Mouse (Mus musculus): ENCODE measurements around the gene Gm10964.
"Not testable (repeated sequence)": the region's sequence is repeated elsewhere in the genome, so short reads cannot be mapped to it uniquely, and the experiment has no call there.

The Gm10964 gene

DNA sequence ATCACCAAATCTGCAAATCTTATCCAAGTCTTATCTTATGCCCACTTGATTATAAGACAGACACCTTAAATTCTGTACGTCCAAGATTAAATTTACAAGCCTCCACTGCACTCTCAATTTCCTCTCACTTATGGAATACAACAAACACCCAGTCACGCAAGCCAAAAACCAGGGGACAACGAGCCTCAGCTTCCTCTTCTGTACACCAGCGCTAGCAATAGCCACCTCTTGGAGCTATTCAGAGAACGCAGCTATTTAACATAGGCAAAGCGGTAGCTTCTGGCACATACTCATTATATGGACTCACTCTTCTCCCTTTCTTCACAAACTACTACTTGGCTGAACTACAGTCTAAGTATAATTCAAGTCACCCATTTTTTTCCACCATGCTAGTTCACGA is 40.0 kb downstream of the Gm10964 start:
- DNase-seq = no peak

DNA sequence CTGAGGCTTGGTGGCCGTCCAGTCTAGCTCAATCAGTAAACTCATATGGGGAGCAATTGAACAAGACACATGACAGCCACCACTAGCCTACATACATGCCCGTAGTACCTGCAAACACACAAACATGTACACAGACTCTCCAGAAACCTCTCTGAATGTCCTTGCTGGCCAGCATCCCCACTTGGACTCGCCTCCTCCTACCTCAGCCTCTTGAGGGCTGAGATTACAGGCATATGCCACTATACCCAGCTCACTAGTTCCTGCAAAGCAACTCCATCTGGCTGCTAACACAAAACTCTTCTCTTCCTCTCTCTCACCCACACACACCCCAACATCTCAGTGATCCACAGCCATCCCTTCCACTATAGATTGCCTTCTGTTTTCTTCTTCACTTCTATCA is 41.1 kb downstream of the Gm10964 start:
- no peak for DNase-seq

DNA sequence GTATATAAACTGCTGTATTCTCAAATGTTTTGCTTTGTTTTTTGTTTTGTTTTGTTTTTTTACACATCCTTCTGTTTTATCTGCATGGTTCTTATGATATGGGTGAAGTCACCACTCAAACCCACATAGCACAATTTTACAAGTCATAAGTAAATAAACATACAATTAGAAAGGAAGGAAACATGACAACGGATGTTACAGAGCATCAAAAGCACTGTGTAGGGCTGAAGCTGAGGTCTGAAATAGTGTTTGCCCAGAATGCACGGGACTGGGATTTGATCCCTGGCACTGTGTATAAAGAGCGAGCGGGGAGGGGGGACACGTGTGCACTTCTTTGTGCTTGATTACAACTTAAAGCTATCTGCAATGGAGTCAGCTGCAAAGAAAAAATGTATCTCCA is 41.6 kb downstream of the Gm10964 start:
- no peak for DNase-seq

DNA sequence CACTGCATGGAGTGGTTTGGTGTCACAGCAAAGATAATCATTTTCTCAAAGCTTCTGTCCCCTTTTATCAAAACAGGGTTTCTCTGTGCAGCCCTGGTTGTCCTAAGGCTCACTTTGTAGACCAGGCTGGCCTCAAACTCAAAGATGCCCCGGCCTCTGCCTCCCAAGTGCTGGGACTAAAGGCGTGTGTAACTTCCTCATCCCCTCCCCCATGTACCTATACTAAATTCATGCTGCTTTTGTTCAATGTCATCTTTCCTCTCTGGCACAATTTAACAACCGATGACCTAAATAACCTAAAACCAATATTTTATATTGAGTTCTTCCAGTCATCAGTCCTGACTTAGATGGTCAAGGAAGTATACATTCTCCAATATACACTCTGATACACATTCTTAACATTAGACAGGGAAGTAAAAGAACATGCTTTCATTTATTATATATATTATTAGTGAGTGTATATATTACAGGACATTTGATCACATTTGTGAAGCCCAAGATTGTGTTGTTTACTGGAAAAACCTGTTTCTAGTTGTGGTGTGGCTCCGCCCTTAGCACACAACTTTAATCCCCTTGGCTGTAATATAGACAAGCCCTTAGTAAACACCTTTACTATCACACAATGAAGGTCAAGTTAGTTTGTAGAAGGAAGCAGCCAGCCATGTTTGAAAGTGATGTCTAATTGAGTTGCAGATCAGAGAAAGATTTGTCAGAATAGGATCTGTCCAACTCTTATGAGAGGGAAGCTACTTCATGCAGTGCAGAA is 43.9 kb downstream of the Gm10964 start:
- DNase-seq = no peak

DNA sequence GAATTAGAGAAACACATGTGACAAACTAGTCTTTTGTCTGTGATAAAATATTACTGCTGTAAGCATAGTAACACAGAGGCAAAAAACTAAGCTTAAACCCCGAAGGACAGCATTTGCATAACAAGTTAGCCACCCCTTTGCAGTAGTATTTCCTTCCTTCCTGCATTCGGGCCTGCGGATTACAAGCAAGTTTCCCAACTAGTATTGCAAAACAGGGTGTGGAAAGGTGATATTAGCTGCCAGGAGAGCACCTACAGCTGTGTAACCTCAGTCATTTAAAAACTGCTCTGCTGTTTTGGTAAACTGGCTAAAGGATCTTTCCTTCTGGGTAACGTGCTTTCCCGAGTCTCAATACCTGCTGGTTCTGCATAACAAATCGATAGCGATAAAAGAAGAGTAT is 48.1 kb downstream of the Gm10964 start:
- peak; percentile 48 for DNase-seq

DNA sequence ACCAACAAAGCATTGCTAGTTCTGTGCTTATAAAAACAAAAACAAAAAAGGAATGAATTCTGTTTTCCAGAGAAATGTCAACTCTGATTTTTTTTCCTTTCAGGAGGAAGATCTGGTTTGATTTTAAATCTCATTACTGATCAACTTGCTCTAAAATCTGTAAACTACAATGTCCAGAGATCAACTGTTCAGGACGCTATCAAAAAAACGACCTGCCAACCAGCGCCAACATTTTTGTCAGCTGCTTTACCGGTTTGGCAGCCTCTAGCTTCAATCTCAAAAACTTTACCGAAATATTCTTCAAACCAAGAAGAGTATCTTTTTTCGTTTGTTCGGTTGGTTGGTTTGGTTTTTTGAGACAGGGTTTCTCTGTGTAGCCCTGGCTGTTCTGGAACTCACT is 49.9 kb downstream of the Gm10964 start:
- DNase-seq = no peak

DNA sequence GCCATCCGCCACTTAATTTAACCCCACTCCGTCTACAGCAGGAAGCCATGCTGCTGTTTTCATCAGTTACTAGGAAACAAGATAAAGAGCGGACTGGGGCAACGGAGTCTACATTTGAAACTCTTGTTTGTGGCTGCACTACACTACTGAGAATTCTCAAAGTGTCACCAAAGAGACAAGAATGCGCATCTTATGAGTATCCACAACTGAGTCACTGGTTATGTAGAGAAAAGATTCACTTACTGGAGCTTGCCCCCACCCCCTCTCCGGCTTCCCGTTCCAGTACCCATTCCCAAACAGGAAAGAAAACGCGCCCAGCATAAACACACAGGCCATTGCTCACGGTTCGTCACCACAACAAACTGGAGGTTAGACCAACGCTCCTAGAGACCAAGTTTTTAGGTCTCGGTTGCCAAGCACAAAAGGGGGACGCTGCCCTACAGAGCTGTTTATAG is 50.8 kb downstream of the Gm10964 start:
- DNase-seq = peak; percentile 85

DNA sequence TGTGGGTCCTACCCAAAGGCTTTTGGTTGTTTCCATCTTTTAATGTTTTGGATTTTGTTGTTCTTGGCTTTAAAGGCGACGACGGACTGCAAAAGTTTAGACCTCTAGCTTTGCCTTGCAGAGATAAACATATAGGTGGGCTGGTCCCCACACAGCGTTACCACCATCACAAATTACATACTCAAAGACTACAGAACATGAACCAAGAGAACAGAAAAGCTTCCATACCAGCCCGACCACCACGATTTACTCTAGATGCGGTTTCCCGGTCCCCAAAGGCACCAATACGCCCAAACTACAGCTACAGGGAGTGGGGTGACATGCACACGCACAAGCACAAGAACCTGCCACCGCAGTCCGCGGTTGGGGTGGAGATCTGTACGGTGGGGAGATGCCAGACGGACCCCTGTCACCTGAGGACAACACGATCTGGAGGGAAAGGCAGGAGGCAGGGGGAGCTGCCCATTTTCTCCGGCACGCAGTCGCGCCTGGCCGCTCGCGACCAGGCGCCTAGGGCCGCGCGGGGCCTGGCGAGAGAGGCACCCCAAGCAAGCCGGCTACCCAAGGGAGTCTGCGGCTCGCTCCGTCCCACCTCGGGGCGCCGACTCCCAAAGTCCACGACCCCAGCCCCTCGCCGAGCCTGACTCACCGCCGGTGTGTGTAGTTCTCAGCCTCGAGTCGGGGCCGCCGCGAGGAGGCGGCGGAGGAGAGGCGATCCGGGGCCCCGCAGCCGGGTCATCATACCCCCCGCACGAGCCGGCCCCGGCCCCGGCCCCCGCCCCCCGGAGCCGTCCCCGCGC is 51.4 kb downstream of the Gm10964 start:
- DNase-seq = peak; percentile 40

DNA sequence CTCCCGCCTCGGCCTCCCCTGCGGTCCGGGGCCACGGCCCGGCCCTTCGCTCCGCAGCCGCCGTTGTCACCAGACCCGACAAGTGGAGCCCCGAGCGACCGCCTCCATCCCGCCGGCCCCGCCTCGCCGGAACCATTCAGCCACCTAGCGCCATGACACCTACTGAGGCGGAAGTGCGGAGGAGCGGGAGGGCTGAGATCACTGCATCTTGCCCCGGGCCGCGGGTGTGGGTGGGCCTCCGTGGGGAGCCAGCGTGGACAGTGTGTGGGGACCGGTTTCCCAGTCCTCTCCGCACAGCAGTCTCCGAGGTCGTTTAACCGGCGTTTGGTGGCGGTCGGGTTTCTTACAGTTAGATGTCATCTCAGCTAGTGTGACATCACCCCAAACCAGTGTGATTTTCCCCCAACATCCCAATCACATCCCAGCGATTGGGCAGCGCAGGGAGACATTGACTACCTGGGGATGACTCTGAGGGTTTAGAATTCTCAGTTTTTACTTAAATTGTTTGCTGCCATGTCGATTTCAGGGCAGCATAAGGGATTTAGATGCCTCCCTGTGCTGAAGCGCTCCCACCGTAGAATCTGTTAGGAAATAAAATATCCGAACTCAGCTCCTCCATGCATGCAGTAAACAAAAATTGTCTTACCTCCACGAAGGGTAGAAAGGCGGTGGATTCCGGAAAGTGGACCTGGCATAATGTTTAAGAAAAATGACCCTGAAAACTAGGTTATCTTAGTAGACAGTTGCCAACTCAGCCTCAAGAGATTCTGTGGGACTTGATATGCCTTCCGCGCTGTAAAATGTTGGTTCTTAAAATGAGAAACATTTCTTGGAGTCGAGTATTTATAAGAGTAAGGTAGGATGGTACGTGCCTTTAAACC is 52.3 kb downstream of the Gm10964 start, which contains the start of gene Hipk1:
TSS of gene Hipk1 (minus strand) at position 334 of the 881 bp plus-strand sequence.
- peak; percentile 97 for DNase-seq

DNA sequence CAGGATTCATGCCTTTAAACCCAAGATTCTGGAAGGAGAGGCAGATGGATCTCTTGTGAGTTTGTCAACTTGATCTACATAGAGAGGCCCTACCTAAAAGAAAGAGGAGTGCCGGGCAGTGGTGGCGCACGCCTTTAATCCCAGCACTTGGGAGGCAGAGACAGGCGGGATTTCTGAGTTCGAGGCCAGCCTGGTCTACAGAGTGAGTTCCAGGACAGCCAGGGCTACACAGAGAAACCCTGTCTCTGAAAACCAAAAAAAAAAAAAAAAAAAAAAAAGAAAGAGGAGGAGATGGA is 52.9 kb downstream of the Gm10964 start:
- DNase-seq = not testable (repeated sequence)

DNA sequence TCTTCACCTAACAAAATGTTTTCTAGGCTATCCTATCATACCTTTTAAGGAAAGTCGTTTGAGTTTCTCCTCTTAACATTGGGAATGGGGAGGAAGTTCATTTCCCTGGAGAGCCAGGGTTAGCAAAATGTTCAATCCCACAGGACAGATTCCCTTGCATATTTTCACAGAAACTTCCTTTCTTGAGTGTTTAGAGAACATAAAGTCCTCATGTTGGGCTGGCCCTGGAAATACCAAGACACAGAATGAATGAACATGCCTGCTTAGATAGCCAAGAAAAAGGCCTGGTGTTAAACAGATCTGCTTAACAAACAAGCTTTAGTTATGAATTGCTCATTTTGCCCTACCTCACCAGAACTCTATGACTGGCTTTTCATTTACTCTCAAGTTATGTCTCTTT is 53.4 kb downstream of the Gm10964 start:
- no peak for DNase-seq
